Mouse (Mus musculus) C2C12 (cell line): Measurements from ENCODE around the gene Lamb2. TPM values are rescaled to one million over a fixed set of nuclear protein-coding genes. Genes with fewer than 3 reads are reported as not detected.

Experiments
- H3K27me3 ChIP-seq: one replicate; pipeline ENCODE4 v1.6.1; 2011; ENCODE audit not compliant: control insufficient read depth, insufficient read depth, insufficient read length
- H3K36me3 ChIP-seq: one replicate; pipeline ENCODE4 v1.6.1; 2011; ENCODE audit not compliant: control insufficient read depth, insufficient read depth
- H3K4me3 ChIP-seq: one replicate; pipeline ENCODE4 v1.5.1; 2011; ENCODE audit warnings: mild to moderate bottlenecking, control low read depth; ENCODE audit not compliant: poor library complexity, insufficient read depth, severe bottlenecking
- H3K79me2 ChIP-seq: one replicate; pipeline ENCODE4 v1.6.1; 2011; ENCODE audit not compliant: control insufficient read depth, insufficient read depth
- H3K79me3 ChIP-seq: one replicate; pipeline ENCODE4 v1.6.1; 2011; ENCODE audit warnings: low read depth, control low read depth
- H3ac ChIP-seq: one replicate; pipeline ENCODE3; 2011; ENCODE audit warnings: low read depth; ENCODE audit not compliant: control insufficient read depth, insufficient read length
- CEBPB ChIP-seq: IDR thresholded peaks from one replicate; pipeline ENCODE4 v1.6.1; 2011; ENCODE audit warnings: low read depth, mild to moderate bottlenecking, control low read depth, moderate library complexity
- CTCF ChIP-seq: IDR thresholded peaks from one replicate; pipeline ENCODE4 v1.5.1; 2011; ENCODE audit not compliant: control insufficient read depth, insufficient read depth, insufficient read length
- FOSL1 ChIP-seq: IDR thresholded peaks from one replicate; pipeline ENCODE4 v1.8.0; 2011; ENCODE audit warnings: mild to moderate bottlenecking, low read length; ENCODE audit not compliant: poor library complexity, insufficient read depth, severe bottlenecking
- MAX ChIP-seq: IDR thresholded peaks from one replicate; pipeline ENCODE4 v1.6.1; 2011; ENCODE audit warnings: mild to moderate bottlenecking, control low read depth
- MYOD1 ChIP-seq: IDR thresholded peaks from one replicate; pipeline ENCODE4 v1.6.1; 2011; ENCODE audit warnings: low read depth; ENCODE audit not compliant: control insufficient read depth, insufficient read length
- MYOG ChIP-seq: IDR thresholded peaks from one replicate; pipeline ENCODE4 v1.6.1; 2011; ENCODE audit not compliant: control insufficient read depth, insufficient read length; ENCODE audit errors: extremely low read depth
- USF1 ChIP-seq: IDR thresholded peaks from one replicate; pipeline ENCODE4 v1.6.1; 2011; ENCODE audit warnings: low read depth, mild to moderate bottlenecking, control low read depth, moderate library complexity
- polyA plus RNA-seq: library from polyadenylated mRNA; unstranded; fragments of >200 nt; fragmentation: generic; extraction: Trizol; gene quantifications from one replicate; pipeline ENCODE4 v1.2.1, GENCODE M21; 2012; ENCODE audit warnings: missing spikeins

Lamb2 gene
- polyA plus RNA-seq, 1 experiment: 36.3 TPM

DNA sequence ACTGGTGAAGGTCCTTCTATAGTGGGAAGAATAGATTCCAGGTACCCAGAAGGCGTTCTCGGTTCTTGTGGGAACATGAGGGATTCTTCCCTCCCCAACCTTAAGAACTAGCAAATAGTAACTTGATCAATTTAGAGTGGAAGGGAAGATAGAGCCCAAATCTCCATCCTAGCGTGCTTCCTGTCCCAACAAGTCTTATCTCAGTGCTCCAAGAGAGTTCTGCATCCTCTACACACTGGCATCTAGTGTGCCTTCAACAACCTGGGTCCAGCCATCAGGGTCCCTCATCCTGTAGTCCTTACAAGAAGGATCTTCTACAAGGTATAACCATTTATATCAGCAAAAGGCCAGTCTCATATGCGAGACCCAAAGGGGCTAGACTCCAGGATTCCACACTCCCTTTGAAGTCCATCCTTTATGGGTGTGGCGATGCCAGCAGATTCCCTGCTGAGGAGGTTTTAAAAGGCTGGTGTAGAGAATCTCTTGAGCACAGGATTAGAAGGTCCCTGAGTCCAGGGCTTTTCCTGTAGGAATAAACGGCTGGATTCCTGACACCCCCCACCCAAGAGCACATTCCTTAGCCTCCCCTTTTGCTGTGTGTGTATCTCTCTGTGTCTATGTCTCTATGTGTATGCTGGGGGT, 27.9 kb upstream of the Lamb2 start:
- Histone ChIP-seq H3K36me3 (no peaks in the 10 kb centered on the region), H3K4me3 (no peak overlapping the region), H3K79me2 (no peaks in the 10 kb centered on the region), H3ac (no peak overlapping the region), H3K79me3 (no peaks in the 10 kb centered on the region), H3K27me3 (no peaks in the 10 kb centered on the region)
- no peak for TF ChIP-seq MYOG
- no peak for TF ChIP-seq FOSL1
- no peak for TF ChIP-seq MYOD1
- no peak for TF ChIP-seq MAX
- no peak for TF ChIP-seq CTCF
- TF ChIP-seq USF1: no peak
- no peak for TF ChIP-seq CEBPB

DNA sequence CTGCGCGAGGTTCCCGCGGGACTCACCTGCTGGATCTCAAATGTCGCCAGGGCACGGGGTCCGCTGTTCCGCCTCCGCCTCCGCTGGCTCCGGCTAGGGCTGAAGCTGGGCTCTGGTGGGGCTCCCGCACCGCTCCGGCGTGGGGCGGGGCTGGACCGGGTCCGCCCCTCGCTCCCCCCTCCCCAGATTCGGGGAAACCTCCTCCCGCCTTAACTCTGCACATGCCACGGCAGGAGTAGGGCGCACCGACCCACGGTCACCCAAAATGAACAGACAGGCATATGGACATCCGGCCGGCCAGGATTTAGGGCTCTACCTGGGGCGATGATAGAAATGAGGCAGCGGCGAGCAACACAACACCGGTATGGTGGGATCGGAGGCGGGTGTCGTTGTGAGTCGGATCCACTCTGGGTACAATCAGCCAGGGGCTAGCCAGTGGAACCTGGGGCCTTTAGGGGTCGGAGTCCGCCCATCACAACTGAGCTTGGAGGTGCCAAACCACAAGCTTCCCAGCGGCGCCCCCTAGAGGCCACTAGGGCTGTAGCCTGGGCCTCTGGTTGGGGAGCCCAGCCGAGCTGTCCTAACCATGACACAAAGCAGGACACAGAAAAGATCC, 27.1 kb upstream of the Lamb2 start:
- peak overlapping the region; percentile 14 for H3ac ChIP-seq
- H3K27me3 ChIP-seq: no peaks in the 10 kb centered on the region
- H3K79me3 ChIP-seq: no peaks in the 10 kb centered on the region
- no peaks in the 10 kb centered on the region for H3K79me2 ChIP-seq
- H3K36me3 ChIP-seq: no peaks in the 10 kb centered on the region
- peak; percentile 71 for TF ChIP-seq CTCF
- TF ChIP-seq CEBPB: no peak
- TF ChIP-seq USF1: no peak
- TF ChIP-seq MAX: no peak
- TF ChIP-seq FOSL1: no peak
- TF ChIP-seq MYOD1: no peak
- no peak for TF ChIP-seq MYOG
- no peak overlapping the region for H3K4me3 ChIP-seq

DNA sequence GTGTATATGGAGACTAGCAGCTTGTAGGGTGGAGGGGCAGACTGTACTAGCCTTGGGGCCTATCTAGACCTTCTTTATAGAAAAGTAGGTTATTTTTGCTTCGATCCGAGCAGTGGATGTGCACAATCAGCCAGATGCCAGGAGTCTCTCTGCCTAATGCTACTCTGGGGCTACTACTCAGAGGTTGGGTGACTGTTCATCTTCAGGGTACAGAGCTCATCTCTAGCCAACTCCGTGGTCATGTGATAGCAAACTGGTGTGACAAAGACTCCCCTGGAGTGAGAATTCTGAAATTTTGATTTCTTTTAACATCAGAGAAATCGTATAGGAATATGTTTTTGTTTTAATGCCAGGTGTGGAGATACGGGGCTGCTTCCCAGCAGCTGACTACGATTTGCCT, 26.6 kb upstream of the Lamb2 start:
- H3K27me3 ChIP-seq: no peaks in the 10 kb centered on the region
- TF ChIP-seq CEBPB: no peak
- no peak for TF ChIP-seq MYOD1
- no peak for TF ChIP-seq FOSL1
- TF ChIP-seq USF1: no peak
- no peak for TF ChIP-seq CTCF
- no peak for TF ChIP-seq MYOG
- no peak for TF ChIP-seq MAX
- no peaks in the 10 kb centered on the region for H3K79me3 ChIP-seq
- no peak overlapping the region for H3ac ChIP-seq
- no peak overlapping the region for H3K4me3 ChIP-seq
- no peaks in the 10 kb centered on the region for H3K79me2 ChIP-seq
- H3K36me3 ChIP-seq: no peaks in the 10 kb centered on the region

DNA sequence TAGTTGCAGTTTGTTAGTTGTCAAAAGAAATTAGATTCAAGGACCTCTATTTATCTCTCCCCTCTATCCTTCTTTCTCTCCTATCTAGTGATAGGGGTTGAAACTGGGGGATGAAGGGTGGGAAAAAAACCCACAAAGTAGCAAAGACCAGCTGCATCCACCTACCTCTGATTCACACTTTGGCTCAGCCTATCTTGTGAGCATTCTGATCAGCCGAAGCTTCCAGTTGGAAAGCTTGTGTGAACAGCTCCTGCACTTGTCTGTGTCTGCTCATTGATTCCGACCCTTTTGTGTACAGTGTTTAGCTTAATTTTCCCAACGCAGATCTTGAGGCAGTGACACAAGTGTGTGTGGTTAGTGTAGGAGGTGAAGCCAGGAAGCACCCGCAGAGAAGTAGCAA, 26.1 kb upstream of the Lamb2 start:
- Histone ChIP-seq H3K27me3 (no peaks in the 10 kb centered on the region), H3K4me3 (no peak overlapping the region)
- TF ChIP-seq CTCF: no peak
- no peak for TF ChIP-seq MYOG
- TF ChIP-seq CEBPB: no peak
- TF ChIP-seq MYOD1: no peak
- TF ChIP-seq USF1: no peak
- TF ChIP-seq MAX: no peak
- no peak for TF ChIP-seq FOSL1

DNA sequence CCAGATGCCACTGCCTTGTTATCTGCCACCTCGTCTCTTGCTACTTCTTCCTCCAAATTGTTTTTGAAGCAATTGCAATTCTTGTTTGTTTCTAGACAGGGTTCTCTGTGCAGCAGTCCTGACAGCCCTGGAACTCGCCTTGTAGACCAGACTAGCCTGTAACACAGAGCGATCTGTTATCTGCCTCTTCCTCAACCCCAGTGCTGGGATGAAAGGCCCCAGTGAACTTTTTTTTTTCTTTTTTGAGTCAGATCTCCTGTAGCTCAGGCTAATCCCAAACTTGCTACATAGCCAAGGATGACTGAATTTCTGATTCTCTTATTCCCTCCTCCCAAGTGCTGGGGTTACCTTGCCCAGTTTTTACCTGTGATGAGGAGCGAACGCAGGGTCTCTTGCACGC, 25.1 kb upstream of the Lamb2 start:
- Histone ChIP-seq H3K27me3 (no peaks in the 10 kb centered on the region), H3K36me3 (no peaks in the 10 kb centered on the region), H3K79me2 (no peaks in the 10 kb centered on the region), H3K79me3 (no peaks in the 10 kb centered on the region), H3K4me3 (no peak overlapping the region), H3ac (no peak overlapping the region)
- TF ChIP-seq MYOD1 (no peak), USF1 (no peak), MAX (no peak), MYOG (no peak), CTCF (no peak), CEBPB (no peak), FOSL1 (no peak)

More for the DNA sequence above, 26.1 kb upstream of the Lamb2 start:
- H3K79me3 ChIP-seq: no peaks in the 10 kb centered on the region
- H3K36me3 ChIP-seq: no peaks in the 10 kb centered on the region
- H3ac ChIP-seq: no peak overlapping the region
- no peaks in the 10 kb centered on the region for H3K79me2 ChIP-seq
